Mouse (Mus musculus): ENCODE results near the gene Ralgps2.

GRCm38 (mm10) chr1:156859711-156860250 lies 79.6 kb downstream of the Ralgps2 start:
- TF ChIP-seq CTCF (IDR thresholded peaks at IDR 0.05; ENCODE audit: control insufficient read depth, insufficient read depth, low read length) (no peak), POLR2A (IDR thresholded peaks at IDR 0.05; ENCODE audit: borderline replicate concordance, control insufficient read depth, low read depth, low read length) (no peak)

Data from bone marrow, adult 2 months (tissue).